Mouse (Mus musculus) liver, adult 2 months (tissue): Measurements from ENCODE around the gene Retreg1. TPM values are rescaled to one million over a fixed set of nuclear protein-coding genes. Genes with fewer than 3 reads are reported as not detected.

ENCODE experiments used
- DNase-seq: peaks from one replicate; pipeline ENCODE4 v3.0.0-alpha.2; 2011; ENCODE audit warnings: low read depth, low spot score; ENCODE audit errors: extremely low read depth
- H3K27ac ChIP-seq: fragments of 200-500 bp; replicated peaks from 2 replicates; pipeline ENCODE4 v1.5.1; 2012; ENCODE audit warnings: low read depth, mild to moderate bottlenecking, control low read depth, inconsistent platforms, low read length; ENCODE audit not compliant: insufficient read depth
- H3K27me3 ChIP-seq: fragments of 200-500 bp; 2 replicates; pipeline ENCODE4 v1.6.1; 2012; ENCODE audit warnings: mild to moderate bottlenecking, moderate library complexity, low read length, inconsistent platforms; ENCODE audit not compliant: control insufficient read depth, insufficient read depth
- H3K36me3 ChIP-seq: fragments of 200-500 bp; 2 replicates; pipeline ENCODE4 v1.6.1; 2012; ENCODE audit warnings: low read length, inconsistent platforms; ENCODE audit not compliant: control insufficient read depth, insufficient read depth
- H3K4me1 ChIP-seq: fragments of 200-500 bp; 2 replicates; pipeline ENCODE4 v1.6.1; 2011; ENCODE audit warnings: low read length; ENCODE audit not compliant: control insufficient read depth, insufficient read depth
- H3K4me3 ChIP-seq: fragments of 200-500 bp; 2 replicates; pipeline ENCODE4 v1.5.1; 2011; ENCODE audit warnings: low read depth, mild to moderate bottlenecking, control low read depth, low read length, moderate library complexity; ENCODE audit not compliant: insufficient read depth
- H3K79me2 ChIP-seq: fragments of 200-500 bp; 2 replicates; pipeline ENCODE4 v1.6.1; 2012; ENCODE audit warnings: inconsistent platforms, mild to moderate bottlenecking, low read length, moderate library complexity; ENCODE audit not compliant: control insufficient read depth, insufficient read depth
- H3K9ac ChIP-seq: fragments of 200-500 bp; 2 replicates; pipeline ENCODE4 v1.6.1; 2012; ENCODE audit warnings: low read depth, mild to moderate bottlenecking, control low read depth, inconsistent platforms, low read length
- CTCF ChIP-seq: fragments of 200-500 bp; IDR thresholded peaks from 2 replicates; pipeline ENCODE4 v1.5.1; 2011; ENCODE audit warnings: low read depth, low read length, control low read depth
- POLR2A ChIP-seq: fragments of 200-500 bp; IDR thresholded peaks from 2 replicates; pipeline ENCODE4 v1.6.1; 2011; ENCODE audit warnings: low read length, control low read depth; ENCODE audit not compliant: insufficient read depth; ENCODE audit errors: extremely low read depth
- WGBS: fragments of 180-500 bp; shearing (Covaris S2); methylation state at CpG from one replicate; pipeline ENCODE4 v1.1.7; 2018; 5-methylcytosine and 5-hydroxymethylcytosine counted together
- polyA plus RNA-seq: library from polyadenylated mRNA; depleted of rRNA; stranded (reverse); fragments of >200 nt; gene quantifications from 2 replicates; pipeline ENCODE4 v1.2.3, GENCODE M21; 2012; rRNA removed
- total RNA-seq: library from RNA; depleted of rRNA; stranded (reverse); fragments of >200 nt; gene quantifications from 2 replicates; pipeline ENCODE4 v1.2.3, GENCODE M21; 2014; rRNA removed

Retreg1 gene
- total and polyA plus RNA-seq, 2 experiments, result 16.1 to 176 TPM

GRCm38 (mm10) chr15:26008621-26009020 is 165.6 kb downstream of the Retreg1 start:
- DNase-seq, result no peak
- 66% methylated on average over 3 of the region's 3 CpGs for WGBS
- Histone ChIP-seq H3K36me3 (no peaks in the 10 kb centered on the region), H3K4me3 (no peak overlapping the region), H3K4me1 (no peaks in the 10 kb centered on the region), H3K9ac (no peak overlapping the region), H3K27ac (no peak overlapping the region), H3K79me2 (no peaks in the 10 kb centered on the region), H3K27me3 (no peaks in the 10 kb centered on the region)
- TF ChIP-seq POLR2A (no peak), CTCF (no peak)

DNA sequence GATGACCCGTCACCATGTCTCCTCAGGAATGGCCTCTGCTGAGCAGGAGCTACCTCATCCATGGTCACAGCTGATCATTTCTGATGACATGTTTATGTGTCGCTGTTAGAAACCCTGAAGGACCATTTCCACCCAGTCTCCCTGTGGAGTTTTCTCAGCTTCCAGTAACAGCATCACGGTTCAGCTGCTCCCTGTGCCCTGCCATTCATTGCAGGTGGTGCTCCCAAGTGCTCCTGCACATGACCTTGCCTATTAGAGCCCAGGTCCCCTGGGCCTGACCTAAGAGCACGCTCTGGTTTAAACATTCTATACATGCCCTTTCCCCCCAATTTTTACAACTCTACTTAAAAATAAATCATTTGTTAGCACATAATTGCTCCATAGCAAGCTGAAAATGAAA is 169.9 kb downstream of the Retreg1 start:
- no peaks in the 10 kb centered on the region for H3K79me2 ChIP-seq
- no peak overlapping the region for H3K27ac ChIP-seq
- no peaks in the 10 kb centered on the region for H3K27me3 ChIP-seq
- DNase-seq, result no peak
- 88% methylated on average over 4 of the region's 4 CpGs for WGBS
- H3K4me3 ChIP-seq, result no peak overlapping the region
- TF ChIP-seq POLR2A (no peak), CTCF (no peak)
- no peaks in the 10 kb centered on the region for H3K4me1 ChIP-seq
- H3K36me3 ChIP-seq, result no peaks in the 10 kb centered on the region
- H3K9ac ChIP-seq, result no peak overlapping the region

DNA sequence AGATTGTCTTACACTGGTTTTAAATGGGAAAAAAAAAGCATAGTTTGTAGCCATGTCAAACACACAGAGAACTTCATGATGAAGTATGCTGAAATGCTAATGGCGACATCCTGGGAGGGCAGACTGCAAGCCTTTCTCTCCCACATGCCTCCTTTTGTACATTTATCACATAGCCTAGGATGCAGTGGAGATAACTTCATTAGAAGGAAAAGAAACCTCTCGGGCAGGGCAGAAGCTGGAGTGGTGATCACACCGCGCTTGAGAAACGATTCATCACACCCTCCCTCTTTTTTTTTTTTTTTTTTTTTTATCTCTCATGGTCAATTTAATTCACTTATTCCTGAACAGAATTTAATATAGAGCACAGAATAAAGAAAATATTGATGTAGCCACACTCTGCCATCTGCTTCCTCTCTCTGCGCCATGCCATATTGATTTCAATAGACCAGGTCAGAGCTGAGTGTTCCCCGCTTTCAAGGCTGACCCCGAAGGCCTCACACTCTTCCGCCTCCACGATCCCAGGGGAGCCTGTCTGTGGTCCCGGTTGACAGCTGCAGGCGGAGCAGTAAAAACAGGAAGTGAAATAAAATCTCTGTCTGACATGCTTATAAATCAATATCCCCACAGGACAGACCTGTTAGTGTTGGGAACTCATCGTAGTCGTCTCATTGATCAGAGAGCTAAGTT is 173.1 kb downstream of the Retreg1 start:
- H3K79me2 ChIP-seq, result no peaks in the 10 kb centered on the region
- H3K27me3 ChIP-seq, result no peaks in the 10 kb centered on the region
- no peak overlapping the region for H3K27ac ChIP-seq
- H3K36me3 ChIP-seq, result no peaks in the 10 kb centered on the region
- H3K9ac ChIP-seq, result no peak overlapping the region
- DNase-seq, result no peak
- no peak overlapping the region for H3K4me3 ChIP-seq
- TF ChIP-seq CTCF (no peak), POLR2A (no peak)
- no peaks in the 10 kb centered on the region for H3K4me1 ChIP-seq
- 53% methylated on average over 14 of the region's 14 CpGs for WGBS

DNA sequence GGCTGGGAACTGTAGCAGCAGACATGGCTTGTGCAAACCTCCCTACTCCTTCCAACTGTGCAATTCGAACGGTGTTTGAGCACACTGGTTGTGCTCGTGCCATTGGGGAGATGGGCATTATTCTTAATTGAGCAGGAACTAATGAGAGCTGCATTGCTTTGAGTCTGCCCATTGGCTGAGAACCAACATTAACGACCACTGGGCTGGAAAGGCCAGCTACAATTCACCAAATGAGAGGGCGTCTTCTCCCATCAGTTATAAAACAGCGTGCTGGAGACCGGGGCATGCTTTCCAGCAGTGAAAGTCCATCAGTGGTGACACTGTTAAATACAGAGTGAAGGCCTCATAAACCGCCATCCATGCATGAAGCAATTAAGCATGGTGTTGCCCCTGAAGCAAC is 178.7 kb downstream of the Retreg1 start:
- Histone ChIP-seq H3K27me3 (no peaks in the 10 kb centered on the region), H3K9ac (no peak overlapping the region), H3K4me3 (no peak overlapping the region), H3K27ac (no peak overlapping the region), H3K36me3 (no peaks in the 10 kb centered on the region), H3K79me2 (no peaks in the 10 kb centered on the region), H3K4me1 (no peaks in the 10 kb centered on the region)
- no peak for DNase-seq
- 89% methylated on average over 8 of the region's 8 CpGs for WGBS
- TF ChIP-seq POLR2A, result no peak
- TF ChIP-seq CTCF, result no peak

DNA sequence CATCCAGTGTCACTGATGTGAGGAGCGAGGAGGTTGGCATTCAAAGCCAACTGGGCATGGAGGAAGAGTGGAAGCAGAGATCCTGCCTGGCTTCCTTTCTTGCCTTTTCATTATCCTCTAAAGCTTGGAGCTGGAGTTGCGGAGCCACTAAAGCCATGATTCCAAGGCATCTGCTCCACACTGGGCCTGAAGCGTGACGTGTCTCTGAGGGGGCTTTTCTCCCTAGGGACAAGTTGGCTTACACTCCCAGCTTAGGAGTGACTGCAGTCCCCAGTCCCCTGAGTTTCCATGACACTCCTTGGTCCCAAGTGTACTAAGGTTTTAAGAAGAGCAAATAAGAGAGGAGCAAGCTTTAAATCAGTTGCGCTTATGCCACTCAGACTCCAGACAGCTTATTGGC is 179.7 kb downstream of the Retreg1 start:
- no peaks in the 10 kb centered on the region for H3K36me3 ChIP-seq
- no peak for DNase-seq
- no peaks in the 10 kb centered on the region for H3K4me1 ChIP-seq
- 87% methylated on average over 5 of the region's 5 CpGs for WGBS
- H3K4me3 ChIP-seq, result no peak overlapping the region
- H3K9ac ChIP-seq, result no peak overlapping the region
- no peaks in the 10 kb centered on the region for H3K27me3 ChIP-seq
- no peaks in the 10 kb centered on the region for H3K79me2 ChIP-seq
- TF ChIP-seq CTCF (no peak), POLR2A (no peak)
- H3K27ac ChIP-seq, result no peak overlapping the region

Other genes starting within 250 kb of the Retreg1 start
- 21.4 and 21.5 TPM in 2 replicates for gene Myo10, start 220.7 kb upstream of the Retreg1 start, total RNA-seq
- gene Myo10, start 220.7 kb upstream of the Retreg1 start, polyA plus RNA-seq, result 11.9 and 15.7 TPM in 2 replicates
- gene Zfp622, start 141.2 kb downstream of the Retreg1 start, total RNA-seq, result 15.4 and 16.4 TPM in 2 replicates
- 12.2 and 12.8 TPM in 2 replicates for gene Zfp622, start 141.2 kb downstream of the Retreg1 start, polyA plus RNA-seq